Mouse (Mus musculus) erythroblast, embryonic 14.5 days (primary cell): ENCODE results near the gene Olfr735.

Experiments used
- GATA1 ChIP-seq: IDR thresholded peaks from 2 replicates; pipeline ENCODE4 v1.6.1; 2012; ENCODE audit warnings: low read length, inconsistent platforms, mixed read lengths
- TAL1 ChIP-seq: IDR thresholded peaks from 3 replicates; pipeline ENCODE4 v1.6.1; 2012; ENCODE audit warnings: low read length, inconsistent platforms, mixed read lengths

- TF ChIP-seq GATA1 (no peak), TAL1 (no peak)
These were observed 22.0 kb downstream of the Olfr735 start, which contains the start of gene Olfr734 for GRCm38 (mm10) chr14:50326661-50327060.
